Mouse (Mus musculus): ENCODE measurements around the gene Chrm5. TPM values are rescaled to one million over a fixed set of nuclear protein-coding genes. Genes with fewer than 3 reads are reported as not detected.

The Chrm5 gene
- total and polyA plus RNA-seq, 2 experiments from 2014 or later, result 1.5 to 2.8 TPM

GRCm38 (mm10) chr2:112432523-112432922, 48.0 kb downstream of the Chrm5 start:
- DNase-seq (ENCODE audit: low spot score) (no peak), ATAC-seq (no peak)
- Histone ChIP-seq H3K36me3 (ENCODE audit: insufficient read depth, low read length) (no peaks in the 10 kb centered on the region), H3K27me3 (ENCODE audit: insufficient read depth, low read length) (no peaks in the 10 kb centered on the region), H3K4me3 (ENCODE audit: low read length) (no peak overlapping the region), H3K9ac (replicated peaks; ENCODE audit: low read length) (no peak overlapping the region), H3K27ac (no peak overlapping the region), H3K9me3 (ENCODE audit: low read length) (no peaks in the 10 kb centered on the region), H3K4me1 (ENCODE audit: insufficient read depth, low read length) (no peaks in the 10 kb centered on the region), H3K4me2 (ENCODE audit: low read depth, low read length) (no peak overlapping the region)
- 89% methylated on average over 2 of the region's 2 CpGs for WGBS
- no peak for TF ChIP-seq CTCF (IDR thresholded peaks at IDR 0.05; ENCODE audit: low read depth)

GRCm38 (mm10) chr2:112430403-112430802, 50.2 kb downstream of the Chrm5 start:
- H3K36me3 ChIP-seq (ENCODE audit: insufficient read depth, low read length), result no peaks in the 10 kb centered on the region
- no peak for ATAC-seq
- WGBS, result 76% methylated on average over 5 of the region's 5 CpGs
- no peaks in the 10 kb centered on the region for H3K4me1 ChIP-seq (ENCODE audit: insufficient read depth, low read length)
- no peak overlapping the region for H3K4me2 ChIP-seq (ENCODE audit: low read depth, low read length)
- no peak for DNase-seq (ENCODE audit: low spot score)
- no peaks in the 10 kb centered on the region for H3K9me3 ChIP-seq (ENCODE audit: low read length)
- H3K4me3 ChIP-seq (ENCODE audit: low read length), result no peak overlapping the region
- no peak for TF ChIP-seq CTCF (IDR thresholded peaks at IDR 0.05; ENCODE audit: low read depth)
- H3K9ac ChIP-seq (replicated peaks; ENCODE audit: low read length), result no peak overlapping the region
- H3K27me3 ChIP-seq (ENCODE audit: insufficient read depth, low read length), result no peaks in the 10 kb centered on the region
- no peak overlapping the region for H3K27ac ChIP-seq

- no peaks in the 10 kb centered on the region for H3K4me1 ChIP-seq (ENCODE audit: insufficient read depth, low read length)
- no peak overlapping the region for H3K9ac ChIP-seq (replicated peaks; ENCODE audit: low read length)
- no peak for ATAC-seq
- no peak for DNase-seq (ENCODE audit: low spot score)
- no peak overlapping the region for H3K27ac ChIP-seq
- no peaks in the 10 kb centered on the region for H3K27me3 ChIP-seq (ENCODE audit: insufficient read depth, low read length)
- no peaks in the 10 kb centered on the region for H3K9me3 ChIP-seq (ENCODE audit: low read length)
- TF ChIP-seq CTCF (IDR thresholded peaks at IDR 0.05; ENCODE audit: low read depth), result no peak
- 94% methylated on average over 4 of the region's 4 CpGs for WGBS
- no peaks in the 10 kb centered on the region for H3K36me3 ChIP-seq (ENCODE audit: insufficient read depth, low read length)
- H3K4me2 ChIP-seq (ENCODE audit: low read depth, low read length), result no peak overlapping the region
- no peak overlapping the region for H3K4me3 ChIP-seq (ENCODE audit: low read length)
Measured at GRCm38 (mm10) chr2:112429665-112430064, 50.9 kb downstream of the Chrm5 start.

Other genes with a start within 250 kb of the Chrm5 start
- 21.3 and 44.7 TPM in 2 replicates for gene Lpcat4, start 241.3 kb downstream of the Chrm5 start, total RNA-seq (2014; rRNA removed)
- 20.8 and 22.8 TPM in 2 replicates for gene Lpcat4, start 241.3 kb downstream of the Chrm5 start, polyA plus RNA-seq (2015; fragmentation: Nextera tagmentation; extraction: Ambion mirVana)
- 0.05 TPM in 1 of 2 replicates, not detected in the other for gene Nutm1, start 221.5 kb downstream of the Chrm5 start, total RNA-seq (2014; rRNA removed)
- 0.06 and 0.11 TPM in 2 replicates for gene Nutm1, start 221.5 kb downstream of the Chrm5 start, polyA plus RNA-seq (2015; fragmentation: Nextera tagmentation; extraction: Ambion mirVana)
- 61.0 and 115 TPM in 2 replicates for gene Nop10, start 218.8 kb downstream of the Chrm5 start, total RNA-seq (2014; rRNA removed)
- gene Nop10, start 218.8 kb downstream of the Chrm5 start, polyA plus RNA-seq (2015; fragmentation: Nextera tagmentation; extraction: Ambion mirVana), result 177 and 183 TPM in 2 replicates
- 55.5 and 68.2 TPM in 2 replicates for gene Slc12a6, start 214.9 kb downstream of the Chrm5 start, total RNA-seq (2014; rRNA removed)
- gene Slc12a6, start 214.9 kb downstream of the Chrm5 start, polyA plus RNA-seq (2015; fragmentation: Nextera tagmentation; extraction: Ambion mirVana), result 12.6 and 13.6 TPM in 2 replicates
- not detected in 2 replicates for gene Gm21985, start 214.5 kb downstream of the Chrm5 start, total RNA-seq (2014; rRNA removed)
- not detected in 2 replicates for gene Gm21985, start 214.5 kb downstream of the Chrm5 start, polyA plus RNA-seq (2015; fragmentation: Nextera tagmentation; extraction: Ambion mirVana)
- gene Emc4, start 112.7 kb downstream of the Chrm5 start, total RNA-seq (2014; rRNA removed), result 123 and 151 TPM in 2 replicates
- gene Emc4, start 112.7 kb downstream of the Chrm5 start, polyA plus RNA-seq (2015; fragmentation: Nextera tagmentation; extraction: Ambion mirVana), result 239 and 246 TPM in 2 replicates
- 11.4 and 16.2 TPM in 2 replicates for gene Katnbl1, start 101.6 kb downstream of the Chrm5 start, total RNA-seq (2014; rRNA removed)
- 21.4 and 23.3 TPM in 2 replicates for gene Katnbl1, start 101.6 kb downstream of the Chrm5 start, polyA plus RNA-seq (2015; fragmentation: Nextera tagmentation; extraction: Ambion mirVana)
- gene Emc7, start 25.8 kb downstream of the Chrm5 start, total RNA-seq (2014; rRNA removed), result 15.3 and 15.9 TPM in 2 replicates
- gene Emc7, start 25.8 kb downstream of the Chrm5 start, polyA plus RNA-seq (2015; fragmentation: Nextera tagmentation; extraction: Ambion mirVana), result 36.3 and 37.8 TPM in 2 replicates
- gene Aven, start 12.2 kb upstream of the Chrm5 start, total RNA-seq (2014; rRNA removed), result 6.8 and 10.9 TPM in 2 replicates
- 3.0 and 3.3 TPM in 2 replicates for gene Aven, start 12.2 kb upstream of the Chrm5 start, polyA plus RNA-seq (2015; fragmentation: Nextera tagmentation; extraction: Ambion mirVana)

Measured in hindbrain, postnatal 0 days (tissue).